Mouse (Mus musculus) lung, postnatal 4 days (tissue): Measurements from ENCODE around the gene Hoxd4.

Experiments used
- DNase-seq, 2 experiments: peaks; one replicate each; pipeline ENCODE4 v3.0.0; 2021

Gene Hoxd4

DNA sequence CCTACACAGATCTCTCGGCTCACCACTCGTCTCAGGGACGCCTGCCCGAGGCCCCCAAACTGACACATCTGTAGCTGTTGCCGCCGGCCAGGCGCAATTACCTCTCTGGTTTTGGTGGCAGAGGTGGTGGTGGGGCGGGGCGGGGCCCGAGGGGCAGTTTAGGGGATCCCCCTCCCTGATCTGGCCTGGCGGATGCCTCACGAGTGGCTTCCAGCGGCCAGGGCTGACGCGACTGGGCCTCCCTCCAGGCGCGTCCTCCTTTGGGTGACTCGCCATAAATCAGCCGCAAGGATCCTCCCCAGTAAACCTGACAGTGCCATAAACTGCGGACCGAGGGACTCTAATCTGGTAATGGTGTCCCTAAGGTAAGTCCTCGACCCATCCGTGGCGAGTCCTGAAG is 35.3 kb downstream of the Hoxd4 start:
- DNase-seq = no peak

- no peak for DNase-seq
These were observed 36.0 kb downstream of the Hoxd4 start for GRCm38 (mm10) chr2:74747661-74748141.

- no peak for DNase-seq
These were observed 36.8 kb downstream of the Hoxd4 start for GRCm38 (mm10) chr2:74748436-74748995.

- DNase-seq = no peak
These were observed 37.8 kb downstream of the Hoxd4 start for GRCm38 (mm10) chr2:74749337-74750121.

GRCm38 (mm10) chr2:74750731-74751250 is 39.1 kb downstream of the Hoxd4 start:
- DNase-seq = no peak

DNA sequence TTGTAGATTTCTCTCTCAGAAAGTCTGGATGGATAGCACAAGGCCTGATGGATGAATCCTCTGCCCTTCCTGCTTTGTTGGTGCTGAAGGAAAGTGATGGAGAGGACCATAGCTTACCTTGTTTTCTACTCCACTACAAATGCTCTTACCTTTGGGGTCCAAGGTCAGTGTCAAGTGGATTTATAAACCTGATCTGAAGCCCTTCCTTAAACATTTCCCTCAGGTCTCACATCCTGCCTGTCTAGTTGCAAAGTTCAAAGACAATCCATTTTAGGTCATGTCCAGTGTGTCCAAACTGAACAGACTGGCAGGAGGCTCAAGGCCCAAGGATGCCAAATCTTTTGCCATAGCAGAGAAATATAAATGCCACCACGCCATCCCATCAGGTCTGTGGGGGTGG is 40.1 kb downstream of the Hoxd4 start:
- DNase-seq = no peak

DNA sequence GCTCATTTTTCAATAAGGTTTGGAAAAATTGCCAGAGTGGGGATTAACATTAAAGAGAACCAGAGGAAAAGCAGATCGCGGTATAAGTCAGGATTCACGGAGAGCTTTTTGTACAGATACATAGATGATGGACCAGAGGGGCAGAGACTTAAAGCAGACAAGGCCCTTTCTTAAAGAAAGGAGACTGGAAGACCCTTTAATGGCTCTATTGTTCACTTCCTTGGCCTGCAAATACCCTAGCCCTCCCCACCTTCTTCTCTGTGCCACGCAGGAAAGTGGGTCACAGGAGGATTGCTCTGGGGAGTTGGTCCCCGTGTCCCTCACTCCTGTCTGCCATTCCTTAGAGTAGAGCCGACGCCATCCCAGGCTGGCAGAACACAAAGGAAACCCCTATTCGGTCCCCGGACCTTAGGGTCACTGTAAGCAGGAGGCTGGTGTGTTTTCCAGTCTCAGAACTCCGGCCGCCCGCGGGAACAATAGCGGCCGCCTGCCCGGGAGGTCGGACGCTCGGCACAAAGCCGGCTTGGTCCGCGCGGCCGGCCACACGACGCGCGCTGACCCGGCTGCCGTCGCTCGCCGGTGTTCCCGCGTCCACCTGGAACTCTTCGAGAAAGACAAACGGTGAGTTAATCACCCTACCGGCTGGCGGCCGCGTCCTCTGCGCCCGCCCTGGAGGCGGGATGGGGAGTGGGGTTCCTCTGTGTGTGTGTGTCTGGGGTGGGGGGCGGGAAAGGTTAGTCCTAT is 40.9 kb downstream of the Hoxd4 start:
- no peak for DNase-seq

DNA sequence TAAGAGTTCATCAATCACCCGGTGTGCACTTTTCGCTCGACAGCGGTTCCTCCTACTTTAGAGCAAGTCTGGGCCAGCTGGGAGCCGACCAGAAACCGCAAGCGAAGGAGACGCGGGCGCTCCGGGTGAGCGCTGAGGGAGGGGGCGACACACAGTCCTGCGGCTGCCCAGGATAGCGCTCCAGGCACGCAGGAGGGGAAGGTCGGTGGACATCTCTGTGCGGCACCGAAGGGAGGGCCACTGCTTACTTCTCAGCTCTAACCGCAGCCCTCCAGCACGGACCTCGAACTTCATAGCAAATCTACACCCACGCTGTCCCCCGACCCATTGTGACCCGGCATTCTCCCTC is 41.4 kb downstream of the Hoxd4 start:
- DNase-seq = no peak

GRCm38 (mm10) chr2:74753711-74754110 is 42.0 kb downstream of the Hoxd4 start:
- no peak for DNase-seq

- DNase-seq = no peak
These were observed 48.4 kb downstream of the Hoxd4 start for GRCm38 (mm10) chr2:74760146-74760545.

DNA sequence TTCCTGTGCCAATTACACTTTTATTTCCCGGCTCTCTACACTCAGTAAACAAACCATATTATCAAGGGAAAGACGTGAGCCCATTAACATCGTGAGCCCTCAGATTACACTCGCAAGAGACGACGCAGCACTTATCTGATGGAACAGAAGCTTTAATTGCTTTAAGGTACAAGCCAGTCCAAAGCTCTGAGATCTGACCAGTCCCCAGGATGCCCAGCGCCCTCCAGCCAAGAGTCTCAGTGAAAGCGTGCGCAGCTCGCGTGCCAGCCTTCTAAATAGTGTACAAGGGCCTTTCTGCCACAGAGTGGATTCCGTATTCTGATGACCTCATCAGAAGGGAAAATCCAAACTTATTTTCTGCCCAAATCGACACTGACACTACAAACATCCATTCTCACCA is 50.2 kb downstream of the Hoxd4 start:
- no peak for DNase-seq

DNA sequence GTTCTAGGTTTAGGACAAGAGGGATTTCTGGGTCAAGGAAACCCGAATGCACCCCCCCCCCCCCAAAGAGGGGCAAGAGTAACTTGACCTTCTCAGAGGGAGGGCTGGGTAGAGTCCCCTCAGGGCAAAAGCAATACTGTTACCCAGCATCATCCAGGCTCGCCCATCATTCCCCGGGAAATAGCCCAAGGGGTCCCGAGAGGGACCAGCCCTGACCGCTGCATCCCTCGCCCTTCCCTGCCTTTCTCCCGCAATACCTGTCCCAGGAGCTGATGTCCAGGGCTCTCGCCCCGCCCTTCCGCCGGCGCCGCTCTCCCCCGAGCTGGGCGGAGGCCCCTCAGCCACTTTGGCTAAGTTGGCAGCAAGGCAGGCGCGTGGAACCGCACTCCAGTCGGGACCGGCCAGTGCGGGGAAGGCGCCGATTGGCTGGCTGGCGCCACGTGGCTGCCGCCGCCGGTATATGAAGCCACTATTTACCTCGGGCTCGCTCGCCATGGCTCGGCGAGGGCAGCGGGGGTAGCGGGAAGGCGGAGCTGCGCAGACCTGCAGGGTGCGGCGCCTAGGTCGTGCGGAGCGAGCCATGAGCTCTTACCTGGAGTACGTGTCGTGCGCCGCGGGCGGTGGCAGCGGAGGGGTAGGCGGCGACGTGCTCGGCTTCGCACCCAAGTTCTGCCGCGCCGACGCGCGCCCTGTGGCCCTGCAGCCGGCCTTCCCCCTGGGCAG is 51.0 kb downstream of the Hoxd4 start, which contains the start of gene Hoxd1:
Hoxd1 (plus strand) TSS at position 459 of the 723 bp plus-strand sequence.
- DNase-seq = peak in 1 of 2 experiments; percentile 44

- DNase-seq = no peak
These were observed 51.6 kb downstream of the Hoxd4 start for GRCm38 (mm10) chr2:74763245-74763735.

DNA sequence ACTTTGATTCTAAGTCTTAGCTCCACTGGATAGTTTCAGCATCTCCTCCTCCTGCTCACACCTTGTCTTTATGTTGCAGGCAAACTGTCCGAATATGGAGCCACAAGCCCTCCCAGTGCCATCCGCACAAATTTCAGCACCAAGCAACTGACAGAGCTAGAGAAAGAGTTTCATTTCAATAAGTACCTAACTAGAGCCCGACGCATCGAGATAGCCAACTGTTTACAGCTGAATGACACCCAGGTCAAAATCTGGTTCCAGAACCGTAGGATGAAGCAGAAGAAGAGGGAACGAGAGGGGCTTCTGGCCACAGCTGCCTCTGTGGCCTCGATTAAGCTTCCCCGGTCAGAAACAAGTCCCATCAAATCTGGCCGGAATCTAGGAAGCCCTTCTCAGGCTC is 52.2 kb downstream of the Hoxd4 start:
- DNase-seq = no peak

DNA sequence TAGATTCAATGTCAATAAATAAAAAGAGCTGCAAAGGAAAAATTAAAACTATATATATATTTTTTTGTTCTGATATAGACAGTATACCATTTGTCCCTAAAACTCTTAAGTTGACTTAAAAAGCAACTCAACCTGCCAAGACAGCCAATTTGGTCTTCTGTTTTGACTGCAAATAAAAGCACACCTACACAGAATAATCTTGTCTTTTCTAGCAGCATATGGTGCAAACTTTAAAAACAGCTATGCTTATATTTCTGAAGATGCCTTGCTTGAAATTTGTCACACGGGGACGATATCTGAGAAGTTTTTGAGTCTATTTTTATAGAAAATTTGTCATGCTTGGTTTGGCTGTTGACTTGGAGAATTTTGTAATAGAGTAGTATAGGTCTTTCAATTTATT is 62.6 kb downstream of the Hoxd4 start:
- no peak for DNase-seq

DNA sequence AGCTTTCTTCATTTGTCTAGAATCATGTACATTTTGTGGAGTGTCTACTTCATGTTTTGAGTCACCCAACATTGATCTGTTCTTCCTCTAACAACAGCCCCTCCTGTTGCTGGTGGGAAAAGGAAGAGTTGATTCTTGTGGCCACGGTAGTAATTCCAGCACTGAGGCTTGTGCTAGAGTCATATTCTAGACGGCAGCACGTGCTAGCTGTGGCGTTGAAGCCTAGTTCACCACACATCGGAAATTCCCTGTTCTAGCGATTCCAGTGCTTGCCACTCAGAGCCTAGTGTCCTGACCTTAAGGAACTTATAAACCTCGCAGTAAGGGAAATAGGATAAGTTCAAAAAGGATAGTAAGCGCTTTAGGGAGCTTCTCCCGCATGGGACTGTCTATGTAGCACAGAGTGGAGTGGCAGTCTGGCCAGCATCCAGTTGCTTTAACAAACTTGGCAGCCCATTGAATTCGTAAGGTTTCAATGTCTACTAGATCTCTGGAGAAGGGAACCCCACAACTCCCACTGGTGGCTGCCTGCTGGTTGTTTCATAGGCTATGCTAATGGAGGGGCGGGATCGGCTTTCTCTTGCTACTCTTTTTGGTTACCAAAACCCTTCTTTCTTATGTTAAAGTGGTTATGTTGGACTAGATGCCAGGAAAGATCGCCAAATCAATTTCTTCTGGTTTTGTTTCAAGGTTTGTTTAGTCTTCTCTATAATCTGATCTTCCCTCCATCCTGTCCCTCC is 66.0 kb downstream of the Hoxd4 start:
- no peak for DNase-seq
